Mouse (Mus musculus) B cell, adult 2 months (primary cell): ENCODE measurements around the gene Mprip.

Experiments used
- DNase-seq, 2 experiments: peaks; one replicate each; pipeline ENCODE4 v3.0.0; 2022

The Mprip gene

GRCm38 (mm10) chr11:59808170-59808960 is 147.3 kb downstream of the Mprip start:
- DNase-seq = no peak

GRCm38 (mm10) chr11:59809071-59809669 is 148.1 kb downstream of the Mprip start:
- DNase-seq = peak in 1 of 2 experiments; percentile 54

GRCm38 (mm10) chr11:59809670-59810474 is 148.8 kb downstream of the Mprip start, which contains the start of gene Flcn:
Flcn (minus strand) TSS chr11:59810016.
- peak; percentile 90 to 93 for DNase-seq

- no peak for DNase-seq
These were observed 149.5 kb downstream of the Mprip start for GRCm38 (mm10) chr11:59810480-59811158.

- no peak for DNase-seq
These were observed 150.1 kb downstream of the Mprip start for GRCm38 (mm10) chr11:59811211-59811610.

GRCm38 (mm10) chr11:59813276-59813675 is 152.2 kb downstream of the Mprip start:
- no peak for DNase-seq

GRCm38 (mm10) chr11:59814311-59814710 is 153.2 kb downstream of the Mprip start:
- no peak for DNase-seq

- DNase-seq = no peak
These were observed 153.8 kb downstream of the Mprip start for GRCm38 (mm10) chr11:59814936-59815335.

- DNase-seq = no peak
These were observed 154.5 kb downstream of the Mprip start for GRCm38 (mm10) chr11:59815482-59816065.

- DNase-seq = no peak
These were observed 156.8 kb downstream of the Mprip start for GRCm38 (mm10) chr11:59817916-59818315.

- no peak for DNase-seq
These were observed 160.5 kb downstream of the Mprip start for GRCm38 (mm10) chr11:59821625-59822024.
